In the genomic region with DNA sequence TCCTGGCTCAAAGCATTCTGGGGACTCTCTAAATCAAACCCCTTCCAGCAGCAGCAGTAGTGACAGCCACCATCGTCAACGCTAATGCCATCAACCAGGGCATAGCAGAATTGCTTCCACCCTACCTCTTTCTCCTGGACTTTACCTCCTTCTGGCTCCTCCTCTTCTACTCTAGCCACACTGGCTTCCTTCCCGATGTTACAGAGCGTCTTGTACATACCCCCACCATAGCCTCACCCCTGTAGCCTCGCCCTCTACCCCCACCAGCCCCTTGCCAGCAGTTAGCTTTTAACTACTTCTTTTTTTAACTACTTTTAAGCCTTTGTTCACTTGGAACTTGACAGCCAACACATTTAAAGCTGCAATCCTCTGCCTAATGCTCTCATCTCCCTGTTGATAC, we compare ENCODE assay signal across 14 mouse cellular contexts. TPM values are rescaled to one million over a fixed set of nuclear protein-coding genes. Genes with fewer than 3 reads are reported as not detected.
"Had no signal": no experiment of that assay in that cellular context is flagged by ENCODE, and none has a peak within 500 bp of the region (broad histone marks: within the 10 kb centered on the region; RNA-seq: fewer than 3 reads in every experiment).

No protein-coding gene starts in this region.

- H3K36me3 ChIP-seq: limb, embryonic 15.5 days; midbrain, embryonic 12.5 days; stomach, embryonic 15.5 days had no signal

- DNase-seq: lung, adult 18-20 months; right cerebral cortex, postnatal 14 days had no signal

- ATAC-seq: hindbrain, embryonic 16.5 days; inflammation-experienced regulatory T-cells, adult 6 months had no signal

- H3K4me3 ChIP-seq: limb, embryonic 15.5 days; midbrain, embryonic 12.5 days; stomach, embryonic 15.5 days had no signal

- H3K9me3 ChIP-seq: limb, embryonic 15.5 days; midbrain, embryonic 12.5 days; stomach, embryonic 15.5 days had no signal

- H3K27ac ChIP-seq: limb, embryonic 15.5 days; liver, embryonic 14.5 days; midbrain, embryonic 12.5 days; stomach, embryonic 15.5 days had no signal

- H3K4me2 ChIP-seq: limb, embryonic 15.5 days; midbrain, embryonic 12.5 days; stomach, embryonic 15.5 days had no signal

- H3K9ac ChIP-seq: limb, embryonic 15.5 days; liver, embryonic 14.5 days; midbrain, embryonic 12.5 days; stomach, embryonic 15.5 days had no signal

- H3K27me3 ChIP-seq: limb, embryonic 15.5 days; stomach, embryonic 15.5 days had no signal

RNA-seq across cellular contexts. Expression of gene Tmem247, which starts 17.3 kb away (rescaled TPM):
- polyA plus RNA-seq: hindbrain, embryonic 16.5 days; inflammation-experienced regulatory T-cells, adult 6 months; large intestine, adult 2 months; limb, embryonic 11.5 days; limb, embryonic 15.5 days; liver, embryonic 14.5 days; lung, embryonic 16.5 days; midbrain, embryonic 12.5 days; midbrain, postnatal 0 days; neural tube, embryonic 14.5 days; spleen, adult 2 months; stomach, embryonic 15.5 days had no signal

RNA-seq across cellular contexts. Expression of gene Atp6v1e2, which starts 47.9 kb away (rescaled TPM):
- polyA plus RNA-seq: inflammation-experienced regulatory T-cells, adult 6 months; large intestine, adult 2 months; limb, embryonic 11.5 days; limb, embryonic 15.5 days; liver, embryonic 14.5 days; lung, embryonic 16.5 days; midbrain, postnatal 0 days; neural tube, embryonic 14.5 days; spleen, adult 2 months; stomach, embryonic 15.5 days had no signal
